Mouse (Mus musculus) ovary, postnatal 14 days (tissue): ENCODE results near the gene Zfp61.
"Not testable (repeated sequence)": the region's sequence is repeated elsewhere in the genome, so short reads cannot be mapped to it uniquely, and the experiment has no call there.

ENCODE experiments used
- DNase-seq: peaks from one replicate; pipeline ENCODE4 v3.0.0; 2022; ENCODE audit warnings: low spot score

Gene Zfp61

DNA sequence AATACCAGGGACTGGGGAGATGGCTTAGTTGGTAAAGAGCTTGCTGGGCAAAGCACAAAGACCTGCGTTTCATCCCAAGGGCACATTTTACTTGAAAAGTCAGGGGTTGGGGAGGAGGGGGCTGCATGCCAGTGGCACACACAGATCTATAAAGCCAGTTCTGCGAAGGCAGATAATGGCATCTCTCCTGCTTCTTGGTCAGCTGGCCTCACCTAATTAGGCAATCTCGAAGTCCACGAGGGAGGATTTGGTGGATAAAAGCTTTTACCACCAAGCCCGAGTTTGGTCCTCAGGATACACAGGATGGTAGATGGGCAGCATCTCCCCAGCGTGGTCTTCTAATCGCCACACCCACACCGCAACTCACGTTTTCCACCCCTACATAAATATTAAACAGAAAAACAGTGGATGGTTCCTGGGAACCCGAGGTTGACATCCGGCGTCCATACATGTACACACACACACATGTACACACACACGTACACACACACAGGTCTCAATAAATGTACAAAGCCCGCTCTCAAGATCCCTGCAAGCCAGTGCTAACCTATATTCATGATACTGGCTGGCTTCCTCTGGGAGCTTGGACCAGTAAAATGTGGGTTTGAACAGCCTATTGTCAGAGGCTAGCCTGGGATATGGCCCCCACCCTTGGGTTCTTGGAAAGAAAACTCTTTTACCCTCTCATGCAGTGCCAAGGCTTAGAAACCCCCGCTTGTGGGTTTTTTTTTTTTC, 3.5 kb downstream of the Zfp61 start:
- DNase-seq, result no peak

DNA sequence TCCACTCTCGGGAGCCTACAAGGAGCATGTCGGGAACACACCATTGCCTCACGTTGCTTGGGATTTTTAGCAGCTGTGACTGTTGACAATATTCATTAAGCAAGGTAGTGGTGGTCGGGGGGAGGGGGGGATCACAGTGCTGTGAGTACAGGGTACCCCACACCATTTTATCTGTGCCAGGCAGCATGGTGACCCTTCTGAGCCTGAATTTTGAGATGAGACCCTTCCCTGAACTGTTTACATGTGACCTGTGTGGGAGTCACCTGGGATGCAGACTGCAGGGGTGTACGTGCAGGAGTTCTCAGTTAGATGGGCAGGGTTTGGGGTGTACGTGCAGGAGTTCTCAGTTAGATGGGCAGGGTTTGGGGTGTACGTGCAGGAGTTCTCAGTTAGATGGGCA, 4.6 kb downstream of the Zfp61 start:
- no peak for DNase-seq

DNA sequence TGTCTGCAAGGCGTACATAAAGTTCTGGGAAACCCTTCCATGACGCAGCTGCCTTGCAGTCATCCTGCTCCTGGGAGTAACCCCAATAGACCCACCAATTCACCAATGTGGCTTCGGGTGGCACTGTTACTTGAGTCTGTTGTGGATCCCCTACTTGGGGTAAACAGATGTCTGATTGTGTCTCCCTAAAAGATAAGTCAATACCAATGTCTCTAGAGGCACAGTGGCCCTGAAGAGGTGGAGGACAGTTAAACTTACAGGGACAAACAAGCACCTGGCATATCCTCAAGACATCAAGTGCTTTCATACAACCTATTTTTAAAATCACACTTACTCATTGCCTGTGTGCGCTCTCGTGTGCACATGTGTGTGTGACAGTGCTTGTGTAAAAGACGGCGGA, 5.7 kb downstream of the Zfp61 start:
- no peak for DNase-seq

DNA sequence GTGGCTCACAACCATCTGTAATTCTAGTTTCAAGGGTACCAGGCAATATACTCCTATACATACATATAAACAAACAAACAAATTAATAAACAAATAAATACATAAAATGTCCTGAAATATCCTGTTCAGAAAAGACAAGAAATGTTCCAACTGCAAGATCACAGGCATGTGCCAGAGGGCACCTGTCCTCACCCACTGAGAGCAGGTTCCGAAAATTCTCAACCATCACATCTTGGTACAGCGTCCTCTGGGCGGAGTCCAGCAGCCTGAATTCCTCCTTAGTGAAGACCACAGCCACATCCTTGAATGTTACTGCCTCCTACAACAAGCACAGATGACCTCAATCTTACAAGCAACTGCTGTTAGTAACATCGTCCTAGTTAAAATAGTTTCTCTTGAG, 6.3 kb downstream of the Zfp61 start:
- DNase-seq, result no peak

DNA sequence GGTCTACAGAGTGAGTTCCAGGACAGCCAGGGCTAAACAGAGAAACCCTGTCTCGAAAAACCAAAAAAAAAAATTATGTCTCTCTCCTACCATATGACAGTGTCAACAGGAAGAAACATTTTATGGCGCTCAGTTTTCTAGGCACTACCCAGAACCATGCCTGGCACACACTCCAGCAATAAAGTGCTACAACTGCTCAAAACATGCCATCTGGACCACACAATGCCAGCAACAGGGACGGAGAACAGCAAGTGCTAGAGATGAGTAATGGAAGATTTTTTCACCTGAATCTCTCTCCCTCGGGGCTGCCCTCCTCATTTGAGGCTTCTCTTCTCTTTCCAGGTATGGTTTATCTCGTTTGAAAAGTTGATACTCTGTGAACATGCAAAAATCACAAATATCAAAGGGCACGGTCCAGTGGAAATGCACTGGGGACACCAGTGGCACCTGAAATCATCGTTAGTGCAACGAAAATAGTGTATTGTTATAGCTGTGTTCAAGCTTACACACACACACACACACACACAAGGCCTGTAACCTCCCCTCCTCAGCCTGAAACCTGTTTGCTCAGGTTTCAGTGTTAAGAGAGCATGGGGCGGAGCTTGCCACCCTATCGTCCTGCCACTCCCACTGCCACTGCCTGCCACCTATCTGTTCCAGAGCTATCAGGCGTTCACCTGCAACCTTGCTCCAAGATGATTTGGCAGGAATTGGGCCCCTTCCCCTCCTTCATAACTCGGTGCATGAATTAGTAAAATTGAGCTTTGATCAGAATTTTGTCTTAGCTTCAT, 7.8 kb downstream of the Zfp61 start:
- DNase-seq, result no peak

DNA sequence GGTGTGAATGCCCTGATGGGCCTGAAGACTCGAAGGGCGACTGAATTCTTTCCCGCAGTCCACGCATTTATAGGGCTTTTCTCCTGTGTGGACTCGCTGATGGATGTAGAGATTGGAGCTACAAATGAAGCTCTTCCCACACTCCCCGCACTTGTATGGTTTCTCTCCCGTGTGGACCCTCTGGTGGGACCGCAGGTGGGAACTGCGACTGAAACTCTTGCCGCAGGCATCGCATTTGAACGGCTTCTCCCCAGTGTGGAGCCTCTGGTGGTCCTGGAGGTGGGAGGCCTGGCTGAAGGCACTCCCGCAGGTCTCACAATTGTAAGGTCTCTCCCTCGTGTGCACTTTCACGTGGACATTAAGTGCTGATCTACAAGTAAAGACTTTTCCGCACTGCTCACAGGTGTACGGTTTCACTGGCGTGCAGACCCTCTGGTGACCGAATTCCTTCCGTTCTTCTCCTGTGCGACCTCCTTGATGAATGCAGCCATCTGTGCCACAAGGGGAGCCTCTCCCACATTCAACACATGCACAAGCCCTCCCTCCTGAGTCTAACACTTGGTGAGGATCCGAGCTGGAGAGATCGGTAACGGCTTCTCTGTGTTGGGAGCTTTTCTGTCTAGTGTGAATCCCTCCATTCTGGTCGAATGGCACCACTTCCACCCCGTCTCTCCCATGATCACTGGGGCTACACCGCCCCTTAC, 9.5 kb downstream of the Zfp61 start:
- no peak for DNase-seq

DNA sequence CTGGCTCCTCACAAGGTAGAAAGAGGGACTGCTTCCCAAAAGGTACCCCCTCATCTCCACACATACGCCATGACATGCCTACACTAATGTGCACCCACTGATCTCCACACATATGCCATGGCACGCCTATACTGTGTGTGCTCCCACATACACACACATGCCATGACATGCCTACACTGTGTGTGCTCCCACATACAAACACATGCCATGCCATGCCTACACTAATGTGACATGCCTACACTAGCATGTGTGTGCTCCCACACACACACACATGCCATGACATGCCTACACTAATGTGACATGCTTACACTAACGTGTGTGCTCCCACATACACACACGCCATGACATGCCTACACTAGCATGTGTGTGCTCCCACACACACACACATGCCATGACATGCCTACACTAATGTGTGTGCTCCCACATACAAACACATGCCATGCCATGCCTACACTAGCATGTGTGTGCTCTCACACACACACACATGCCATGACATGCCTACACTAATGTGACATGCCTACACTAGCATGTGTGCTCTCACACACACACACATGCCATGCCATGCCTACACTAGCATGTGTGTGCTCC, 10.8 kb downstream of the Zfp61 start:
- DNase-seq, result no peak

DNA sequence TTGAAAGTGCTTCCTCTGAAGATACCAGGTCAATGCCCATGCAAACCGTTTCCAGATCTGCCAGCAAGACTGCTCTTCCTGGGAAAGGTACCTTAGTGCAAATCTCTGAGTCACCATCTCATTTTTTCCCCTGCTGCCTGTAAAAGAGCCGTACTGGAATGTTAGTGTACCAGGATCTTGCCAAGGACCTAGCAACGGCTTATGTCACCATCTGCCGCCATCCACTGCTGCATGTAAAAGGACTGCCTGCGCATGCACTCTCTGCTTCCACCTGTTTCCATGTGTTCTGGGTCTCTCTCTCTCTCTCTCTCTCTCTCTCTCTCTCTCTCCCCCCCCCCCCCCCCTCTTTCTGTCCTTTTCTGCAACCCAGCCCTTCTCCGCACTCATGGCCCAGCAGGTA, 12.5 kb downstream of the Zfp61 start:
- no peak for DNase-seq

DNA sequence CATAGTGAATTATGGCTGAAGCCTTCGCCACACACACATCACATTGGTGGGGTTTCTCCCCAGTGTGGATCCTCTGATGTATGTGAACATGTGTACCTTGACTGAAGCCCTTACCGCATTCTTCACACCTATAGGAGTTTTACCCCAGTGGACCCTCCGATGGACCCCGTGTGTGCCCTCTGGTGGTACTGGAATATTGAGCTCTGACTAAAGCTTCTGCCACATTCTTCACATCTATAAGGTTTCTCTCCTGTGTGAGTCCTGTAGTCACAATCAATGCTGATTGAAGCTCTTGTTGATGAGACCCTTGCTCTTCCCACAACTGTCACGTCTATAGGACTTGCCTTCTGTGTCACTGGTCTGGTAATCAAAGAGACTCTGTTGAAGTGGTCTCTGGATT, 13.4 kb downstream of the Zfp61 start:
- no peak for DNase-seq

DNA sequence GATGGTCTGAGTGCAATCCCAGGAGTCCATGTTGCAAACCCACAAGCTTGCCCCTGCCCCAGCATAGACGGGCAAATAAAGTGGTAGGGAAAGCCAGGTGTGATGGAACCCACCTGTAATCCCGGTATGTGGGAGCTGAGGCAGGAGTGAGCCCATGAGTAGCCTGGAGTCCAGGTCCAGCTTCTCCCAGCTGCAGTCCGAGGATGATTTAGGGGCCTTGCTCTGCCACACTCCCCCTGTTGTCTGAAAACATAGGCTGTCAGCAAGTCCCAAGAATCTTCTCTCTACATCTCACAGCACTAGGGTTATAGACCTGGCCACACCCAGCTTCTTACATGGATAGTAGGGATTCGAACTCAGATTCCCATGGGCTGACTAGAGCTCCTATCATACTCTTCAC, 14.1 kb downstream of the Zfp61 start:
- DNase-seq, result no peak

DNA sequence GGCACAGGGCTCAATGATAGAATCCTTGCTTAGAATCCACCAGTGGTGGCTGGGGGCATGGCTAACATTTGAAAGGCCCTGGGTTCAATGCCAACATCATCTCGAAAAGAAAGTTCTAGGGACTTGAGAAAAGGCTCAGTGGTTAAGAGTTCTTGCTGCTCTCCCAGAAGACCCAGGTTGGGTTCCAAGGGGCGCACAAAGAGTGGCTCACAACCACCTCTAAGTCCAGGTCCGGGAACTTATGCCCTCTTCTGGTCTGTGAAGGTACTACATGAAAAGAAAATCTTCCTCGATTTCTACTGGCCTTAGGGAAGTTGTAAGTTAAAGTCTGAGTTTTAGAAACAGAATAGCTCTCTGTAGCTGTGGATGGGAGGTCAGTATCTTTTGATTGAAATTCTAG, 14.9 kb downstream of the Zfp61 start:
- DNase-seq, result no peak

DNA sequence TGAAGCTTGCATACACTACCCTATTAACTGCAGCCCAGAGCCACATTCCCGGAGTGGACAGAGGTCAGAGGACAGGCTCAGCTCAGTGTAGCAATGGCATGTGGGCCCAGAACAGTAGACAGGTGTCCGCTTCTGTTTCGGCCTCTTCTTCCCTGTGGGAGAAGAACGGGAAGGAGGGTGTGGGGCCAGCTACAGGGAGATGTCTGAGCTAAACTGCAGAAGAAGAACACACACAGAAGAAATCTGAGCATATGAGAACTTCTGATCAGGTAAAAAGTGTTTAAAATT, 20.2 kb downstream of the Zfp61 start:
- no peak for DNase-seq

DNA sequence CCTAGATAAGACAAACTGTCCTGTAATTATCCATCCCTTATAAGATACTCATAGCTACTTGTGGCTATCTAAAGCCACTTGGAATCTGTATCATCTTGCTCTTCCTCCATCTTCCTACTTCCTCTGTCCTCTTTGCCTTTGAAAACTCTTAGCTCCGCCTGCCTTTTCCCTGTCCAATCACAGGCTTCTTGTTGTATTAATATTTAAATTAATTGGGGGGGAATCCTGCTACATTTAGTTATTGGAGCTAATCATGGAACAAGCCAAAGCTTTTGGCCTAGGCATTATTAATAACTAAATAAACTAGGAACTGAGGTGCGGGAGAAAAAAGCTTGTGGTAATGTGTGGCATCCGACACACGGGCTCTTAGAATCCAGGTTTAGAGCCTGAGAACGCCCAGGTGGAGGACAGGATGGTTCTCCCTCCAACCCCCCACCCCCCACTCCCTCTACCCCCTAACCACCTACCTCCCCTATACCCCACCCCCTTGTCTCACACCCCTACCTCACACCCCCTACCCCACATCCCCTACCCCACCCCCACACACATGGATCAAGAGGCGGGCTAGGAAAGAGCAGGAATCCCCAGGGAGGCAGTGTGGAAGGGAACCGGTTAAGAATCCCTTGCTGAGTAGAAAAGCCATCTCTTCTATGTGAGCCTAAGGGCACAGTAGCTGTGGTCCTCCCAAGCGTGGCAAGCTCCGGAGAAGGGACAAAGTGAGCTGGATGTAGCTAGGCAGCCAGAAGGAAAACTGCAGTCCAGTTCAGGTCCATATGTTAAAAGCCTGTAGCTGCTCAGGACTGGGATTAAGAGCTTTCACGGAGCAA, 20.8 kb downstream of the Zfp61 start:
- DNase-seq, result no peak

DNA sequence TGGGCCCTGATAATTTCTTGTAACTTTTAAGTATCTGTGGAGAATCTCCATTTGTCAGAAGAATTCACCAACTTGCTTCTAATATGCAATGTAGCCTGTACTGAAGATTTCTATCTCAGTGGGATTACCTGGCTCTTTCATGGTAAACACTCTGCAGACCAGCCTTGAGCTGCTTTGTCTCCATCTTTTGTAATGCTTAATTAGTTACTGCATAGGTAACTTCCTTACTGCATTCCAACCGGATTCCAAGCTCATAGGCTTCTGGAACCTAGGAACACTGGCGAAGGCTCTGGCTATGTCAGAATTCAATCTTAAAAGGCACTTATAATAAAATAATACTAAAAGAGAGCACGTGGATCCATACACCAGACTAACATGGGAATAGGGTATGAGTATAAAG, 22.3 kb downstream of the Zfp61 start:
- not testable (repeated sequence) for DNase-seq

DNA sequence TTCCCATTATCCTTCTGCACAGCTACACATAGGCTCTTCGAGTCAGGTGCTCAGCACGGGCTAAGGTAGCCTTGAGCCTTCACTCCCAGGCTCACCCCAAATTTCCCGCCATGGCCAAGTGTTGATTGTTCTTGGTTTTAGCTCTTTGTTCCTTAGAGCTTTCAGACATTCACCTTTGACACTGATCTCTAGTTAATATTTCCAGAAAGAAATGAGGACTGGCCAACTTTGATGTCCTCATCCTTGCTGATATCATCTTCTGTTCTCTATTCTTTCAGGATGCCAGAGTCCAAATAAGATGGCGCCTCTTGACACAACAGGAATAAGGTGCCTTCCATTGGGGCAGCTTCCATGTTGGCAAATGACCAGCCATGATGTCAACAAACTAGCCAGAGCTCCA, 26.6 kb downstream of the Zfp61 start:
- no peak for DNase-seq

DNA sequence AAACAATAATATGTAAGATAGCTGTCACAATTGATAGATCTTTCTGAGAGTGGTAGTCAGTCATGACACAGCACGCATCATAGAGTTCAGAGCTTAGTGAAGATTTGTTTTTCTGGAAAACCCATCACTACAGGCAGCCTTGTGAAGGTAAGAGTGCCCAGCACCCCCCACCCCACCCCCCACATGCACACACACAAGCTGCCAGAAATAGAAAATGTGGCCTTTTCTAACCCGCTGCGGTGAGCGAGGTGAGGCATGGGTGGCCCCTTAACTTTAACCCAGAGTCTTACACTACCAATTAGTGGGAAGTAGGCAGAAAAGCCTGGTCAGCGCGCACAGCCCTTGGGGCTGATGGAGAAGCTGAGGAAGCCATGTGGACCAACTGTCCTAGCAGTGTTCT, 29.8 kb downstream of the Zfp61 start:
- DNase-seq, result no peak

DNA sequence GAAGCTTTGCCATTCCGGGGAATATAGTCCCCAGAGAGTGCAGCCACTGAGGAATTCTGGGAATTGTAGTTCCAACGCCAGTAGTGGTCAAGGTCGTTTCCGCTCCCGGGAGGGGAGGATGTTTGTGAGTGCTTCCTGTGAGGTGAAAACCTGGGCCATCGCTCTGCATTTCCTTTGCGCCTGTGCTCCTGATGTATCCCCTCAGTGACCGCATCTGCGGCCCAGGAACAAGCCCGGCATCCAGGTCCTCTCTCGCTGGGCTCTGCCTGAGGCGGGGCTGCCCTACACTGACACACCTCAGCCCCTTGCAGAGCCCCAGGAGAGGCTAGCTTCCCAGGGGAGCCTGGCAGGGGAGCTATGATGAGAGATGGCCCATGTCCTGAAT, 30.8 kb downstream of the Zfp61 start, which contains the start of gene Zfp93:
Zfp93 (plus strand) TSS at position 133 of the 385 bp plus-strand sequence.
- peak; percentile 46 for DNase-seq

DNA sequence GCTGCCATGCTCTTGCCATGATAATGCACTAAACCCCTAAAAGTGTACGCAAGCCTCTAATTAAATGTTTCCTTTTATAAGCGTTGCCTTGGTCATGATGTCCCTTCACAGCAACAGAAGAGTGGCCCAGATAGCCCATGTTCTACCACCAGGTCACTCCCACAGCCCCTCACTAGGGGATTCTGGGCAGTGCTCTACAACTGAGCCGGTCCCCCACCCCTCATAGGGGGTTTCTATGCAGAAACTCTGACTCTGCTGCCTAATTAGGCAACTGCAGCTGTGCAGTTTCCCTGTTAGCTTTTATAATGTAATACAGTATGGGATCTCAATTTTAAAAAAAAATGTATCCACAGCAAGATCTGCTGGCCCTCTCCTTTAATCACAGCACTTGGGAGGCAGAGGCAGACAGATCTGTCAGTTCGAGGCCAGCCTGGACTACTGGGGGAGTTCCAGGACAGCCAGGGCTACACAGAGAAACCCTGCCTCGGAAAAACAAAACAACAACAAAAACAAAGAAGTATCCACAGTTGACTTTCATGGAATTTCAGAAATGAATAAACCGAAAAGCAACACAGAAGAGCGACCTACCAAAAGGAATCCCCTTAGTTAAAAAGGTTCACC, 31.3 kb downstream of the Zfp61 start:
- no peak for DNase-seq

DNA sequence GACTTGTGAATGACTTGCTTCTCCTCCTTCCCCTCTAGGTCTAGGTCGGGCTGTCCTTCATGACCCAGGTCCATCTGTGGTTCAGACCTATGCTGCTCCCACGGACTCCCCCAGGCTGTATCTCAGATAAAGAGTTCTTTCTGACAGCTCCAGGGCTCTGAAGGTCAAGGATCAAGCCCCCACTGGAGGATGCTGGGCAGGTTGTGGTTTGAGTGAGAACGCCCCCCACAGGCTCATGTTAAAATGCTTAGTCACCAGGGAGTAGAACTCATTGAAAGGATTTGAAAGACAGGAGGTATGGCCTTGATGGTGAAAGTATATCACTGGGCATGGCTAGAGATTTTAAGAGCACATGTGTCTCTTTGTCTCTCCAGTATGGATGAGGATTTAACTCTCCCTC, 31.8 kb downstream of the Zfp61 start:
- no peak for DNase-seq

DNA sequence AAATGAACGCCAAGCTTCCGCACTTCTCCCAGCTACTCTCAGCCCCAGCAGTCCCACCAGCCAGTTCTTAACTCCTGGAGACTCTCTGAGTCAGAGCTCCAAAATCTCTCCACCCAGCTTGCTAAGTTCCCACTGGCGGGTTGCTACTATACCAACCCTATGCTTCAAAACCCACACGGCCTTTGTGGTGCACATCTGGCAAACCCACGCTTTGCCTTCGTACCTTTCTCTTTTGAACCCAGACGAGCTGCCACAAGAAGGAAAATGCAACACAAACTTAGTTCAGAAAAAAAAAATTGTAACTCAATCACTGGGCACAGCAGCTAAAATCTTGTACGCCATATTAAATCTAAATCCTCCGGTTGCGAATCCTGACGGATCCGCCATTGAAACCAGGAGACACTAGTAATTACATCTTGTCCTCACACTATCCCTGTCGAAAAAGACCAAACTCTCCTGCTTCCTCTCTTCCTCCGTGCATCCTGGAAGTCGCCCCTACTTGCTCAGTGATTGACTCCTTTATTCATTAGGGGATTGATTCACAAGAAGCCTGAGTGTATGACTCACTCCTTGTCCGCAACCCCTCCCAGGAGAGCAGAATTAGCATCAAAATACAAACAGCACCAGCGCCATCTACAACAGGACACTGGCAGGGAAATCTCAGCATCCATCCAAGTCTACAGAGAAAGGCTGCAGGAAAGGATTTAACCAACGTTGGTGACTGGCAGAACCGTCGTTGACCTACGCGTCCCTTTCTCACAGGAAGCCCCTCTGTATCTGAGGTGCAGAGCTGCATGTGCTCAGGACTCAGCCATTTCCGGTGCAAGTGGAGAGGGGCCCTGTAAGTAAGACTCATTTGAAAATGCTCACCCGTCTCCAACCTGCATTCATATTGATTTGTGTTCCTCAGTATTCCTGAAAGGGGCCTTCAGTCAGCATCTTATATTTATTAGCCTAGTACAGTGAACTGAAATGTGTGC, 32.6 kb downstream of the Zfp61 start:
- no peak for DNase-seq

DNA sequence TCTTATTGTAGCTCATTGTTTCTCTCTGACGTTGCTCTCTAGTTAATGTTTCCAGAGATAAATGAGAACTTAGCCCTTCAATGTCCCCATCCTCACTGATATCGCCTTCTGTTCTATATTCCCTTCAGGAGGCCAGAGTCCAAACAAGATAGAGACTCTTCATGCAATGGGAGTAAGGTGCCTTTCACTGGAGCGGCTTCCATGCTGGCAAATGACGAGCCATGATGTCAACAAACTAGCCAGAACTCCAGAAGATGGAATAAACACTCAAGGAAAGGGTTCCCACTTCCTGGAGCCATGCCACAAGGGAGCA, 41.1 kb downstream of the Zfp61 start:
- DNase-seq, result no peak
